Mouse (Mus musculus) ES-E14 (cell line): ENCODE results near the gene Slc35b2.

Experiments
- CHD2 ChIP-seq: IDR thresholded peaks from 2 replicates; pipeline ENCODE4 v1.6.1; 2014; ENCODE audit warnings: mild to moderate bottlenecking, low read depth, low read length, inconsistent platforms
- HCFC1 ChIP-seq: IDR thresholded peaks from 2 replicates; pipeline ENCODE4 v1.6.1; 2012; ENCODE audit warnings: low read length, inconsistent platforms, borderline replicate concordance; ENCODE audit not compliant: insufficient read depth
- MAFK ChIP-seq: IDR thresholded peaks from 2 replicates; pipeline ENCODE4 v1.6.1; 2014; ENCODE audit warnings: mild to moderate bottlenecking, low read depth, low read length, inconsistent platforms; ENCODE audit not compliant: insufficient read depth
- ZC3H11A ChIP-seq: IDR thresholded peaks from 2 replicates; pipeline ENCODE4 v1.6.1; 2012; ENCODE audit warnings: low read depth, mild to moderate bottlenecking, inconsistent platforms, low read length, borderline replicate concordance
- ZNF384 ChIP-seq: IDR thresholded peaks from 2 replicates; pipeline ENCODE4 v1.6.1; 2012; ENCODE audit warnings: low read depth, low read length, inconsistent platforms

GRCm38 (mm10) chr17:45548541-45549512 lies 14.8 kb upstream of the Slc35b2 start:
- TF ChIP-seq ZC3H11A (no peak), ZNF384 (no peak), HCFC1 (no peak), MAFK (no peak), CHD2 (no peak)
